Mouse (Mus musculus): Measurements from ENCODE around the gene Cfap52. TPM values are rescaled to one million over a fixed set of nuclear protein-coding genes. Genes with fewer than 3 reads are reported as not detected.
A peak's percentile ranks its signal among the peaks of the same experiment; 100 is the strongest.

Gene Cfap52
- polyA plus RNA-seq, 1 experiment from 2014 or later: 6.4 TPM

DNA sequence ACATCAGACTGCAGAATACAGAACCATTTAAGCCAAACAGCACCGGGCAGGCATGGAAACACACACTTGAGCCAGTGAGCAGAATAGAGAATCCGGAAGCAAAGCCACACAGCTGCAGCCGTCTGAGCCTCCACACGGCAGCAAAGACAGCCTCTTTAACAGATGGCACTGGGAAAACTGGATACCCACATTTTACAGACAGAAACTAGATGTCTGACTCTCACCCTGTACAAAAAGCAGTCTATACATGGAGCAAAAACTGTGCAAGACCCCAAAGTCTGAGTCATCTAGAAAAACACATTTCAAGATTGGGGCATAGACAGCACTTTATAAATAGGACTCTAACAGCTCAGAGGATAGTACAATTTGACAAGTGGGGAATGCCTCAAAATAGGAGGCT lies 25.8 kb upstream of the Cfap52 start:
- Histone ChIP-seq H3K27ac (ENCODE audit: low read depth, low read length) (no peak overlapping the region), H3K36me3 (ENCODE audit: control insufficient read depth, insufficient read depth, low read length) (no peaks in the 10 kb centered on the region), H3K9me3 (ENCODE audit: control insufficient read depth, low read length) (no peaks in the 10 kb centered on the region), H3K4me1 (ENCODE audit: control insufficient read depth, insufficient read depth, low read depth, low read length) (no peaks in the 10 kb centered on the region), H3K4me2 (ENCODE audit: low read length) (no peak overlapping the region), H3K27me3 (replicated peaks; ENCODE audit: control insufficient read depth, insufficient read depth, low read length) (no peaks in the 10 kb centered on the region), H3K4me3 (ENCODE audit: low read length) (no peak overlapping the region), H3K9ac (ENCODE audit: low read depth, low read length) (no peak overlapping the region)
- ATAC-seq: no peak
- 82% methylated on average over 4 of the region's 4 CpGs for WGBS

DNA sequence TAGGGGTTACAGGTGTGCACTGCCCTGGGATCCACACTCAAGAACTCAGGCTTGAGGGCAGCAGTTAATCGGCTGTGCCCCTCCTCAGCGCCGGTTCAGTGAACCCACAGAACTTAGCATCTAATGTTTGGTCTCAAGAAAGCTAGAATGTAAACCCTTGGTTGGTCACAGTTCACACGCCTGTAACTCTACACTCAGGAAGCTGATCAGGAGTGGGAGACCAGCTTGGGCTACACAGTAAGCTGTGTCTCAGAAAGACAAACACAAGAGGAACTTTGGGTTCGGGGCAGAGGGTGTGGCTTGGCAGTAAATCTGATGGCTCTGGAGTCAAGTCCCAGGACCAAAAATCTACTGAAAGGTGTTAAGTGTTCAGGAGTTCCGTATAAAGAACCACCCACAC lies 18.1 kb upstream of the Cfap52 start:
- H3K4me1 ChIP-seq (ENCODE audit: control insufficient read depth, insufficient read depth, low read depth, low read length): no peaks in the 10 kb centered on the region
- H3K27ac ChIP-seq (ENCODE audit: low read depth, low read length): no peak overlapping the region
- H3K9ac ChIP-seq (ENCODE audit: low read depth, low read length): no peak overlapping the region
- no peaks in the 10 kb centered on the region for H3K9me3 ChIP-seq (ENCODE audit: control insufficient read depth, low read length)
- WGBS: 95% methylated on average over 6 of the region's 6 CpGs
- no peak for ATAC-seq
- no peaks in the 10 kb centered on the region for H3K36me3 ChIP-seq (ENCODE audit: control insufficient read depth, insufficient read depth, low read length)
- no peaks in the 10 kb centered on the region for H3K27me3 ChIP-seq (replicated peaks; ENCODE audit: control insufficient read depth, insufficient read depth, low read length)
- H3K4me3 ChIP-seq (ENCODE audit: low read length): no peak overlapping the region
- H3K4me2 ChIP-seq (ENCODE audit: low read length): no peak overlapping the region

DNA sequence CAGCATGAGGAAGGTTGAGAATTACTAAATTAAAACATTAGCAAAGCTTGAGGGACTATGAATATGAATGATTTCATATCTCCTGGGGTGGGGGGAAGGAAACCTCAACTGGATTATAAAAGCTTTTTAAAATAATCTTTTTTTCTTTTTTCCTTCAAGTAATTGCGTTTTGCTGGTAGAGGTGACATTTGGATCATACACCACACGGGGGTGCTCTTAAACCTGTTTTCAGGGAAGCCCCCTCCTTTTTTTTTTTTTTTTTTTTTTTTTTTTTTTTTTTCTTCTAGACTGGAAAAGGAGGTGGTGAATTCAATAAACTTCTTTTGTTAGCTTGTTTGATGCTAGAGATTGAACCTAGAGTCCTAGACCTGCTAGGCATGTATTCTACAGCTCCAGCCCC lies 9.8 kb upstream of the Cfap52 start:
- WGBS: 13% methylated on average over 2 of the region's 2 CpGs
- H3K9me3 ChIP-seq (ENCODE audit: control insufficient read depth, low read length): no peaks in the 10 kb centered on the region
- H3K4me3 ChIP-seq (ENCODE audit: low read length): no peak overlapping the region
- H3K27me3 ChIP-seq (replicated peaks; ENCODE audit: control insufficient read depth, insufficient read depth, low read length): no peaks in the 10 kb centered on the region
- H3K9ac ChIP-seq (ENCODE audit: low read depth, low read length): no peak overlapping the region
- H3K4me1 ChIP-seq (ENCODE audit: control insufficient read depth, insufficient read depth, low read depth, low read length): no peaks in the 10 kb centered on the region
- H3K4me2 ChIP-seq (ENCODE audit: low read length): no peak overlapping the region
- no peak overlapping the region for H3K27ac ChIP-seq (ENCODE audit: low read depth, low read length)
- H3K36me3 ChIP-seq (ENCODE audit: control insufficient read depth, insufficient read depth, low read length): no peaks in the 10 kb centered on the region; the same call in 1 of the 2 replicates
- no peak for ATAC-seq

DNA sequence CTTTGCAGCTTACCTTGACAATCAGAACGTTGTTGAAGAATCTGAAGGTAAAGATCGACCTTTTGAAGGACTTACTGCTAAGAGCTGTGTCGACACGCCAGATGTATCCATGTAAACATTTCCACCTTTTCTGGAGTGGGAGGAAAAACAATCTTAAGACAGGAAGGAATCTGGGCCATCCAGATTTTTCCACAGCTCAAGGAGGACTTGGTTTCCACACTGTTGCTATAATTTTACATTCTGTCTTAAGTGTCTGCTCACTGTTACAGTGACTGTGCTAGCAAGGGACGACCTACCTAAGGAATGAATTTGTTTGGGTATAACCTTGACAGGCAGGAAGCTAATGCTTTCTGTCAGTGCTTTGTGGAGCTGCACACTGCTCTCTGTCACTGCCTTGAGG lies 7.8 kb upstream of the Cfap52 start:
- no peak for ATAC-seq
- 89% methylated on average over 5 of the region's 5 CpGs for WGBS

GRCm38 (mm10) chr11:67972606-67973005 lies 7.2 kb upstream of the Cfap52 start:
- H3K27ac ChIP-seq (ENCODE audit: low read depth, low read length): no peak overlapping the region
- no peak overlapping the region for H3K4me3 ChIP-seq (ENCODE audit: low read length)
- no peak for ATAC-seq
- WGBS: 90% methylated on average over 1 of the region's 1 CpGs
- no peaks in the 10 kb centered on the region for H3K27me3 ChIP-seq (replicated peaks; ENCODE audit: control insufficient read depth, insufficient read depth, low read length)
- H3K4me1 ChIP-seq (ENCODE audit: control insufficient read depth, insufficient read depth, low read depth, low read length): no peaks in the 10 kb centered on the region
- H3K4me2 ChIP-seq (ENCODE audit: low read length): no peak overlapping the region
- peaks cover 3% of the 10 kb centered on the region; the same call in 1 of the 2 replicates for H3K36me3 ChIP-seq (ENCODE audit: control insufficient read depth, insufficient read depth, low read length)
- H3K9me3 ChIP-seq (ENCODE audit: control insufficient read depth, low read length): no peaks in the 10 kb centered on the region
- no peak overlapping the region for H3K9ac ChIP-seq (ENCODE audit: low read depth, low read length)

More for the DNA sequence above, 7.8 kb upstream of the Cfap52 start:
- Histone ChIP-seq H3K36me3 (ENCODE audit: control insufficient read depth, insufficient read depth, low read length) (peaks cover 3% of the 10 kb centered on the region; the same call in 1 of the 2 replicates), H3K27me3 (replicated peaks; ENCODE audit: control insufficient read depth, insufficient read depth, low read length) (no peaks in the 10 kb centered on the region), H3K27ac (ENCODE audit: low read depth, low read length) (no peak overlapping the region), H3K9me3 (ENCODE audit: control insufficient read depth, low read length) (no peaks in the 10 kb centered on the region), H3K4me3 (ENCODE audit: low read length) (no peak overlapping the region), H3K4me1 (ENCODE audit: control insufficient read depth, insufficient read depth, low read depth, low read length) (no peaks in the 10 kb centered on the region), H3K9ac (ENCODE audit: low read depth, low read length) (no peak overlapping the region), H3K4me2 (ENCODE audit: low read length) (no peak overlapping the region)

DNA sequence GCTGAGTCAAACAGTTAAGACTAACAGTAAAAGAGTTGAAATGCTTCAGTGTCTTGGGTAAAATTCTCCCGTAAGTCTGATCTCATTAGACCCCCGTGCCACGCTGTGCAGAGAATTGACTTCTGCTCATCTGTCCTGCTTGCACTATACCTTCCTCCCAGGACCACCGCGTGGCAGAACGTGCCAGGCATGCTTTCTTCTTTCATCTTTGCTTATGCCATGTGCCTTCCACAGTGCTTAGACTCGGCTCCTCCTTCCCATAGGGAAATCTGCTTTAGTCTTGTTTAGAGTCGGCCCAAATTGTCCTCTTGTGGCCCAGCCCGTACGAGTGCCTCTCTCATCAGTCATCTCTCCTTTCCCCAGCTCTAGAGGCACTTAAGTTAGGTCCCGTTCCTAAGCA lies 2.4 kb upstream of the Cfap52 start:
- H3K4me1 ChIP-seq (ENCODE audit: control insufficient read depth, insufficient read depth, low read depth, low read length): peaks cover 12% of the 10 kb centered on the region
- H3K36me3 ChIP-seq (ENCODE audit: control insufficient read depth, insufficient read depth, low read length): peaks cover 3% of the 10 kb centered on the region; the same call in 1 of the 2 replicates
- H3K27me3 ChIP-seq (replicated peaks; ENCODE audit: control insufficient read depth, insufficient read depth, low read length): no peaks in the 10 kb centered on the region
- H3K9ac ChIP-seq (ENCODE audit: low read depth, low read length): no peak overlapping the region
- H3K4me2 ChIP-seq (ENCODE audit: low read length): no peak overlapping the region
- 74% methylated on average over 11 of the region's 11 CpGs for WGBS
- no peaks in the 10 kb centered on the region for H3K9me3 ChIP-seq (ENCODE audit: control insufficient read depth, low read length)
- no peak for ATAC-seq
- no peak overlapping the region for H3K27ac ChIP-seq (ENCODE audit: low read depth, low read length)
- H3K4me3 ChIP-seq (ENCODE audit: low read length): no peak overlapping the region

- Histone ChIP-seq H3K36me3 (ENCODE audit: control insufficient read depth, insufficient read depth, low read length) (peaks cover 3% of the 10 kb centered on the region; the same call in 1 of the 2 replicates), H3K4me1 (ENCODE audit: control insufficient read depth, insufficient read depth, low read depth, low read length) (peaks cover 12% of the 10 kb centered on the region), H3K4me2 (ENCODE audit: low read length) (peak within 1 kb of the TSS; percentile 73), H3K9ac (ENCODE audit: low read depth, low read length) (peak within 1 kb of the TSS; percentile 91), H3K9me3 (ENCODE audit: control insufficient read depth, low read length) (no peaks in the 10 kb centered on the region), H3K4me3 (ENCODE audit: low read length) (peak within 1 kb of the TSS; percentile 88), H3K27ac (ENCODE audit: low read depth, low read length) (no peak within 1 kb of the TSS), H3K27me3 (replicated peaks; ENCODE audit: control insufficient read depth, insufficient read depth, low read length) (no peaks in the 10 kb centered on the region)
- under 1% methylated on average over 28 of the region's 28 CpGs for WGBS
- peak; percentile 86 for ATAC-seq
Observed at GRCm38 (mm10) chr11:67965905-67966878, 741 bp upstream of the Cfap52 start, which contains the start of gene Stx8. Stx8 (plus strand) TSS chr11:67966193.

- H3K27ac ChIP-seq (ENCODE audit: low read depth, low read length): no peak overlapping the region
- no peak overlapping the region for H3K4me3 ChIP-seq (ENCODE audit: low read length)
- H3K4me2 ChIP-seq (ENCODE audit: low read length): no peak overlapping the region
- no peak overlapping the region for H3K9ac ChIP-seq (ENCODE audit: low read depth, low read length)
- H3K9me3 ChIP-seq (ENCODE audit: control insufficient read depth, low read length): no peaks in the 10 kb centered on the region
- no peak for ATAC-seq
- WGBS: 74% methylated on average over 6 of the region's 6 CpGs
- no peaks in the 10 kb centered on the region for H3K36me3 ChIP-seq (ENCODE audit: control insufficient read depth, insufficient read depth, low read length)
- peaks cover 12% of the 10 kb centered on the region for H3K4me1 ChIP-seq (ENCODE audit: control insufficient read depth, insufficient read depth, low read depth, low read length)
- no peaks in the 10 kb centered on the region for H3K27me3 ChIP-seq (replicated peaks; ENCODE audit: control insufficient read depth, insufficient read depth, low read length)
Observed at GRCm38 (mm10) chr11:67964110-67964509, 1.3 kb downstream of the Cfap52 start.

DNA sequence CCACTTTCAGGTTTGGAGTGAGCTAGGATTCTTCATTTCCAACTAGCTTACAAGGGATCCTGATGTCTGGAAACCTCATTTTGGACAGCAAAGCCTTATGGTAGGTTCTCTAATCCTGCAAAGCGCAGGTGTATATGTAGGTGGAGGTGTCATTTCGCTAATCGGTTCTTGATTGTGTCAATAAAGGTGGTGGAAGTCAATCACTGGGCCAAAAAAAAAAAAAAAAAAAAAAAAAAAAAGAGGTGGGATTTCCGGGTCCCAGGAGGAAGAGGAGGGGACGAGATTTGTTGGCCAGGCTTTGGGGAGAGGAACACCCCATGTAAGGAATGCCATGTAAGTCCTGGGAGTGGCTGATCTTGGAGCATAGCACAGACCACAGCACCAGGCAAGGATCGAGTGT lies 11.0 kb downstream of the Cfap52 start:
- H3K4me1 ChIP-seq (ENCODE audit: control insufficient read depth, insufficient read depth, low read depth, low read length): no peaks in the 10 kb centered on the region
- no peak overlapping the region for H3K4me2 ChIP-seq (ENCODE audit: low read length)
- no peaks in the 10 kb centered on the region for H3K36me3 ChIP-seq (ENCODE audit: control insufficient read depth, insufficient read depth, low read length)
- WGBS: 89% methylated on average over 6 of the region's 6 CpGs
- no peak overlapping the region for H3K4me3 ChIP-seq (ENCODE audit: low read length)
- H3K9me3 ChIP-seq (ENCODE audit: control insufficient read depth, low read length): no peaks in the 10 kb centered on the region
- no peaks in the 10 kb centered on the region for H3K27me3 ChIP-seq (replicated peaks; ENCODE audit: control insufficient read depth, insufficient read depth, low read length)
- no peak overlapping the region for H3K9ac ChIP-seq (ENCODE audit: low read depth, low read length)
- no peak overlapping the region for H3K27ac ChIP-seq (ENCODE audit: low read depth, low read length)
- ATAC-seq: no peak

All from hindbrain, embryonic 16.5 days (tissue).